Mouse (Mus musculus) liver, postnatal 0 days (tissue): ENCODE measurements around the gene Hmg20a.

Source experiments
- CTCF ChIP-seq: sonication (generic); IDR thresholded peaks from 2 replicates; pipeline ENCODE4 v1.5.1; 2016; ENCODE audit warnings: antibody characterized with exemption, low read depth
- EP300 ChIP-seq: IDR thresholded peaks from 2 replicates; pipeline ENCODE4 v1.6.1; 2016; ENCODE audit warnings: antibody characterized with exemption, low read depth, mild to moderate bottlenecking

DNA sequence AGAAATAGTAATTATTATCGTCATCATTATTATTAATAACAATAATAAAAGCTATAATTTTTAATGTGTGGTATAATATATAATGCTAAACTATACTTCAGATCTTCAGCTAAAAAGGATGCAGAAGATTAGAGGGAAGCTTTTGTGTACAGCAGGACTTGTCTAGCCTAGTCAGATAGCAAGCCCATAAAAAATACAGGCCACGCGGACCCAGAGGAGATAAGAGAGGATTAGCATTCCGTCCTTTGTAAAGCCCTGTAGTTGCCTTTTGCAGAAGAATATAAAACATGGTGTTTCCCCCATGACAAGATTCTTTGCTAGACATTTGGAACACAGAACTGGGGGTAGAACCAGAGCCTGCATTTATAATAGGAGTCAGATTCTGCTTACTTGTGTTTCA lies 13.8 kb upstream of the Hmg20a start:
- no peak for TF ChIP-seq CTCF
- no peak for TF ChIP-seq EP300
